Mouse (Mus musculus): ENCODE measurements around the gene Cand2. TPM values are rescaled to one million over a fixed set of nuclear protein-coding genes. Genes with fewer than 3 reads are reported as not detected.
A peak's percentile ranks its signal among the peaks of the same experiment; 100 is the strongest.

Gene Cand2
- 14.8 and 15.0 TPM in 2 replicates for polyA plus RNA-seq (2015; fragmentation: Nextera tagmentation; extraction: Ambion mirVana)

- H3K9me3 ChIP-seq: no peaks in the 10 kb centered on the region
- H3K27me3 ChIP-seq: no peaks in the 10 kb centered on the region
- H3K4me1 ChIP-seq (replicated peaks): peaks cover 31% of the 10 kb centered on the region
- peak; percentile 91 for ATAC-seq (ENCODE audit: low FRiP score)
- peak within 1 kb of the TSS; percentile 86 for H3K27ac ChIP-seq
- H3K9ac ChIP-seq: peak within 1 kb of the TSS; percentile 92
- peak within 1 kb of the TSS; percentile 68 for H3K4me2 ChIP-seq
- WGBS: 0% methylated on average over 22 of the region's 28 CpGs
- peak within 1 kb of the TSS; percentile 86 for H3K4me3 ChIP-seq
- peaks cover 10% of the 10 kb centered on the region for H3K36me3 ChIP-seq
Measured at GRCm38 (mm10) chr6:115774501-115774921, at the start of gene Cand2. TSS of gene Cand2 (plus strand) at chr6:115774538.

- 77% methylated on average over 1 of the region's 1 CpGs for WGBS
Measured at GRCm38 (mm10) chr6:115727108-115727507, 47.2 kb upstream of the Cand2 start.

DNA sequence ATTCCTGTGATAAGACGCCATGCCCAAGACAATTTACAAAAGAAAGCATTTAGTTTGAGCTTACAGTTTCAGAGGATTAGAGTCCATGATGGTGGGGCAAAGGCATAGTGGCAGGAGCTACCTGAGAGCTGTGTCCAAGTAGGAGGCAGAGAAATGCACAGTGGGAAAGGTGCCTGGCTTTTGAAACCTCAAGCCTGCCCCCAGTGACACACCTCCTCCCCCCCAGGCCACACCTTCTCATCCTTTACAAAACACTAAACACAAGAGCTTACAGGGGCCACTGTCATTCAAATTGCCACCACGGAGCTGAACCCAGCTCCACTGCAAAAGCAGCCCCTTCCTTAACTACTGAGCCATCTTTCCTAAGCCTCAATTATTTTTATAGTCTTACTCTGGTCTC, 46.8 kb upstream of the Cand2 start:
- no peaks in the 10 kb centered on the region for H3K27me3 ChIP-seq
- H3K27ac ChIP-seq: no peak overlapping the region
- no peaks in the 10 kb centered on the region for H3K36me3 ChIP-seq
- H3K4me1 ChIP-seq (replicated peaks): 0 out of 2 replicates have a peak, but pooled peaks cover 1% of the 10 kb centered on the region
- no peak overlapping the region for H3K4me3 ChIP-seq
- H3K9ac ChIP-seq: no peak overlapping the region
- peaks cover 3% of the 10 kb centered on the region; the same call in 1 of the 2 replicates for H3K9me3 ChIP-seq
- 48% methylated on average over 2 of the region's 2 CpGs for WGBS
- H3K4me2 ChIP-seq: no peak overlapping the region
- ATAC-seq (ENCODE audit: low FRiP score): no peak

More at GRCm38 (mm10) chr6:115727108-115727507, 47.2 kb upstream of the Cand2 start:
- Histone ChIP-seq H3K9ac (no peak overlapping the region), H3K4me3 (no peak overlapping the region), H3K4me2 (no peak overlapping the region), H3K27me3 (no peaks in the 10 kb centered on the region), H3K4me1 (replicated peaks) (no peaks in the 10 kb centered on the region), H3K27ac (no peak overlapping the region), H3K36me3 (no peaks in the 10 kb centered on the region), H3K9me3 (peaks cover 3% of the 10 kb centered on the region; the same call in 1 of the 2 replicates)
- ATAC-seq (ENCODE audit: low FRiP score): no peak

DNA sequence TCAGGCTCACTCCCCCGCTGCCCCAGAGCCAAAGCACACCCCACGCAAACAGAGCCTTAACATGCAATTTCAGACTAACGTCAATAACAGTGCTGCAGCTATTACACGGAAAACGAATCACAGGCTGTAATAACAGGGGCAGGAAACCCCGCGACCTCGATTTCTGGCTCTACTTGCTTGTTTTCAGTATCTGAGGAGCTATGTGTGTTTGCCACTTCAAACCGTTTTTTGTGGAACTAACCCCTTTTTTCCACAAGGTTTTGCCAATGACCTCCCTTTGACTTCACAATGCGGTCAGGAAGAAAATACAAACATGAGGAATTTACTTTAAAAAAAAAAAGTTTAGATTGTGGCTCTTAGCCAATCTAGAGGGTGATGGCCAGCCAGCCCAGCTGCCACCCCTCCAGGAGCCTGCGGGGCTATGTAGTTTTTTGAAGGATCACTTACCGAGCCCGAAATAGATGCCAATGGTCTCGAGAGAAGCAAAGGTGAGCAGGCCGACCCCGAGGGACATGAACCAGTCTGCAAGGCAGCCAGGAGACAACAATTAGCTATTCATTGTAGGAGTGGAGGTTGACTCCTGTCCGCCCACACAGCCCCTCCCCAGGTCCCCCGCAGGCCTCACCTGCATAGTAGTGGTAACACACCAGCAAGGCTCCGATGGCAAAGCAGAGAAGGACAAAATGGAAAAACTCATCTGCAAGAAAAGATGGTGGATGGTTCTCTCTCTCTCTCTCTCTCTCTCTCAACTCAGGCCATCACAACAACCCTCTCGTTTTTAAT, 43.6 kb upstream of the Cand2 start:
- Histone ChIP-seq H3K4me1 (replicated peaks) (0 out of 2 replicates have a peak, but pooled peaks cover 2% of the 10 kb centered on the region), H3K4me3 (no peak overlapping the region), H3K27ac (no peak overlapping the region), H3K4me2 (no peak overlapping the region), H3K9me3 (peaks cover 3% of the 10 kb centered on the region; the same call in 1 of the 2 replicates), H3K36me3 (no peaks in the 10 kb centered on the region), H3K9ac (no peak overlapping the region), H3K27me3 (no peaks in the 10 kb centered on the region)
- 77% methylated on average over 20 of the region's 20 CpGs for WGBS
- ATAC-seq (ENCODE audit: low FRiP score): no peak

DNA sequence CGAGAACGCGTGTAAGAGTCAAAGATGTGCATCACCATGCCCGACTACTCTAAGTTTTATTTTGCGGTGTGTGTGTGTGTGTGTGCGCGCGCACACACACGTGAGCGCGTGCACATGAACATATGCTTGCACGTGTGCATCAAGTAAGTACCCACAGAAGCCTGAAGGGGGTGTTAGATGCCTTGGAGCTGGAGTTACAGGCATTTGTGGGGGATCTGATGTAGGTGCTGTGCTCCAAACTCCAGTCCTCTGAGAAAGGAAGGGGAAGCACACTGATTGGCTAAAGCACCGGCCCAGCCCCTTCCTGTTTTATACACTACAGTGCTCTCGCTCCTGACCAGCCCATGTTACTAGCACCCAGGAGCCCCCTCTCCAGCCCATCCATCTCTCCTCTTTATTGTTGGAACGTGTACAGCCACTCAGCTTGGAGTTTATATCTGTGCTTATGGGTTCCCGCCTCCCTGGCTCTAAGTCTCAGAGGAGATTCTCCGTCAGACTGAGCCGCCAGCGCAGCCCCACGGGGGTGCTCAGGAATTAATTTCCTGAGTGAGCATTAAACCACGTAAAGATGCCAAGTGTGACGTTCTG, 41.9 kb upstream of the Cand2 start:
- no peak overlapping the region for H3K9ac ChIP-seq
- ATAC-seq (ENCODE audit: low FRiP score): no peak
- H3K27ac ChIP-seq: no peak overlapping the region
- H3K4me1 ChIP-seq (replicated peaks): 0 out of 2 replicates have a peak, but pooled peaks cover 2% of the 10 kb centered on the region
- H3K4me2 ChIP-seq: no peak overlapping the region
- H3K27me3 ChIP-seq: no peaks in the 10 kb centered on the region
- H3K4me3 ChIP-seq: no peak overlapping the region
- H3K36me3 ChIP-seq: no peaks in the 10 kb centered on the region
- WGBS: 78% methylated on average over 22 of the region's 22 CpGs
- H3K9me3 ChIP-seq: no peaks in the 10 kb centered on the region

DNA sequence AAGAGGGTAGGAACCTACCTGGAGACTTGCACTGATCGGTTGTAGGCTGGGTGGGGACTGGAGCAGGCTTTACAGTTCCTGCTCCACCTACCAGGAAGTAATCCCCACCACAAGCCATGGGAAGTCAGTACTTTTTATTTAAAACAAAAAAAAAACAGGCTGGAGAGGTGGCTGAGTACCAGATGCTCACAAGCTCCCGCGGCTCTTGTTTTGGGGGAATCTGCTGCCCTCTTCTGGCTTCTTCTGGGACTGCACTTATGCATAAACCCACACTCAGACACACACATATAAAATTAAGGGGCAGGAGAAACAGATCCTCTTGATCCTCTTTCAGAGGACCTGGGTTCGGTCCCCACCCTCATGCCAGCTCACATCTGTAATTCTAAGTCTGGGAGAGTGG, 39.4 kb upstream of the Cand2 start:
- Histone ChIP-seq H3K9me3 (no peaks in the 10 kb centered on the region), H3K27me3 (no peaks in the 10 kb centered on the region), H3K4me2 (no peak overlapping the region), H3K4me3 (no peak overlapping the region), H3K36me3 (no peaks in the 10 kb centered on the region), H3K9ac (no peak overlapping the region), H3K4me1 (replicated peaks) (0 out of 2 replicates have a peak, but pooled peaks cover 2% of the 10 kb centered on the region), H3K27ac (no peak overlapping the region)
- 79% methylated on average over 4 of the region's 4 CpGs for WGBS
- ATAC-seq (ENCODE audit: low FRiP score): no peak

GRCm38 (mm10) chr6:115739056-115739455, 35.3 kb upstream of the Cand2 start:
- Histone ChIP-seq H3K4me1 (replicated peaks) (no peaks in the 10 kb centered on the region), H3K9me3 (no peaks in the 10 kb centered on the region), H3K27ac (no peak overlapping the region), H3K4me2 (no peak overlapping the region), H3K27me3 (no peaks in the 10 kb centered on the region), H3K36me3 (no peaks in the 10 kb centered on the region), H3K9ac (no peak overlapping the region), H3K4me3 (no peak overlapping the region)
- WGBS: 92% methylated on average over 5 of the region's 5 CpGs
- ATAC-seq (ENCODE audit: low FRiP score): no peak

DNA sequence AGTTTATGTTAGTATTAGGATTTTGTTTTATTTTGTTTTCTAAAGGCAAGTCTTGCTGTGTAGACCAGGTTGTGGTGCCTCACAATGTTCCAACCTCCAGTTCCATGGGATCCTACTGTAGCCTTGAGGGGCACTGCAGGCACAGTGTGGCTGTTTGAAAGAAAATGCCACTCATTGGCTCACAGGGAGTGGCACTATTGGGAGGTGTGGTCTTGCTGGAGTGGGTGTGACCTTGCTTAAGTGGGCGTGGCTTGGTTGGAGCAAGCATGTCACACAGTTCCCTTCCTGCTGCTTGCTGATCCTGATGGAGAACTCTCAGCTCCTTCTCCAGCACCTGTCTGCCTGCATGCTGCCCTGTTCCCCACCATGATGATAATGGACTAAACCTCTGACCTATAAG, 30.8 kb upstream of the Cand2 start:
- H3K9me3 ChIP-seq: no peaks in the 10 kb centered on the region
- no peak overlapping the region for H3K9ac ChIP-seq
- WGBS: 5% methylated on average over 1 of the region's 1 CpGs
- no peak overlapping the region for H3K4me3 ChIP-seq
- no peaks in the 10 kb centered on the region for H3K27me3 ChIP-seq
- ATAC-seq (ENCODE audit: low FRiP score): no peak
- H3K4me2 ChIP-seq: no peak overlapping the region
- H3K4me1 ChIP-seq (replicated peaks): peaks cover 6% of the 10 kb centered on the region; the same call in 1 of the 2 replicates
- no peaks in the 10 kb centered on the region for H3K36me3 ChIP-seq
- H3K27ac ChIP-seq: no peak overlapping the region

- H3K9me3 ChIP-seq: no peaks in the 10 kb centered on the region
- 20% methylated on average over 1 of the region's 1 CpGs for WGBS
- no peak overlapping the region for H3K4me2 ChIP-seq
- H3K36me3 ChIP-seq: no peaks in the 10 kb centered on the region
- H3K4me3 ChIP-seq: no peak overlapping the region
- no peak overlapping the region for H3K27ac ChIP-seq
- ATAC-seq (ENCODE audit: low FRiP score): no peak
- H3K9ac ChIP-seq: no peak overlapping the region
- peaks cover 6% of the 10 kb centered on the region; the same call in 1 of the 2 replicates for H3K4me1 ChIP-seq (replicated peaks)
- H3K27me3 ChIP-seq: no peaks in the 10 kb centered on the region
Measured at GRCm38 (mm10) chr6:115746326-115746725, 28.0 kb upstream of the Cand2 start.

DNA sequence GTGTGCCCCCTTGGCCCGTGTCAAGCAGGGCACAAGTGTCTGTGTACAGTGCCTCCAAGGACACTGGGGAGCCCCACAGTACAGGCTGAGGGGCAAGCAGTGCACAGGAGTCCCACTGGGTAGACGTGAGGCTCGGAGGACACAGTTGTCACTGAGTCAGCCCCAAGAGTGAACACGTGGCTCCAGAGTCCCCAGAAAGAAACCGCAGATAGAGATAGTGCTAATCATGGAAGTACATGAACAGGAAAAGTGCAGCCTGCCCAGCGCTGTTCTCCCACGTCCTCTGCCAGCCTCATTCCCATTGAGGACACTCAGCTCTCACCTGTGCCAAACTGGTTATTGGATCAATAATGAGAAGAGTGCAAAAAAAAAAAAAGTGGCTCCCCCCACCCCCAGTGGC, 18.8 kb upstream of the Cand2 start:
- H3K4me1 ChIP-seq (replicated peaks): no peaks in the 10 kb centered on the region
- no peaks in the 10 kb centered on the region for H3K36me3 ChIP-seq
- H3K27me3 ChIP-seq: no peaks in the 10 kb centered on the region
- H3K9me3 ChIP-seq: no peaks in the 10 kb centered on the region
- H3K27ac ChIP-seq: no peak overlapping the region
- no peak for ATAC-seq (ENCODE audit: low FRiP score)
- no peak overlapping the region for H3K4me2 ChIP-seq
- 80% methylated on average over 7 of the region's 7 CpGs for WGBS
- H3K4me3 ChIP-seq: no peak overlapping the region
- H3K9ac ChIP-seq: no peak overlapping the region

- Histone ChIP-seq H3K27me3 (no peaks in the 10 kb centered on the region), H3K27ac (no peak overlapping the region), H3K4me2 (no peak overlapping the region), H3K36me3 (no peaks in the 10 kb centered on the region), H3K9me3 (no peaks in the 10 kb centered on the region), H3K9ac (no peak overlapping the region), H3K4me1 (replicated peaks) (peaks cover 15% of the 10 kb centered on the region), H3K4me3 (no peak overlapping the region)
- WGBS: 80% methylated on average over 9 of the region's 9 CpGs
- no peak for ATAC-seq (ENCODE audit: low FRiP score)
Measured at GRCm38 (mm10) chr6:115758981-115759435, 15.3 kb upstream of the Cand2 start.

GRCm38 (mm10) chr6:115759461-115759860, 14.9 kb upstream of the Cand2 start:
- no peak for ATAC-seq (ENCODE audit: low FRiP score)
- H3K9me3 ChIP-seq: no peaks in the 10 kb centered on the region
- no peaks in the 10 kb centered on the region for H3K27me3 ChIP-seq
- H3K4me2 ChIP-seq: no peak overlapping the region
- 70% methylated on average over 5 of the region's 5 CpGs for WGBS
- no peaks in the 10 kb centered on the region for H3K36me3 ChIP-seq
- no peak overlapping the region for H3K27ac ChIP-seq
- H3K4me1 ChIP-seq (replicated peaks): peaks cover 19% of the 10 kb centered on the region
- no peak overlapping the region for H3K4me3 ChIP-seq
- H3K9ac ChIP-seq: no peak overlapping the region
